Mouse (Mus musculus) urinary bladder, postnatal 36 days (tissue): Measurements from ENCODE around the gene Ddx59.

ENCODE experiments used
- DNase-seq, 2 experiments: peaks; one replicate each; pipeline ENCODE4 v3.0.0; 2022; ENCODE audit warnings: low spot score in 2 of 2, mixed read lengths in 1 of 2

The Ddx59 gene

GRCm38 (mm10) chr1:136449541-136449940, 34.5 kb downstream of the Ddx59 start:
- no peak for DNase-seq

- DNase-seq, result no peak
Measured at GRCm38 (mm10) chr1:136450206-136450605, 35.1 kb downstream of the Ddx59 start.

GRCm38 (mm10) chr1:136452421-136452820, 37.4 kb downstream of the Ddx59 start:
- DNase-seq, result no peak

GRCm38 (mm10) chr1:136455756-136456585, 40.9 kb downstream of the Ddx59 start:
- DNase-seq, result no peak

- DNase-seq, result no peak
Measured at GRCm38 (mm10) chr1:136456741-136457140, 41.7 kb downstream of the Ddx59 start.

- no peak for DNase-seq
Measured at GRCm38 (mm10) chr1:136457403-136457802, 42.3 kb downstream of the Ddx59 start.

GRCm38 (mm10) chr1:136458691-136459245, 43.7 kb downstream of the Ddx59 start:
- no peak for DNase-seq

GRCm38 (mm10) chr1:136462443-136462842, 47.4 kb downstream of the Ddx59 start:
- no peak for DNase-seq

- no peak for DNase-seq
Measured at GRCm38 (mm10) chr1:136465168-136465567, 50.1 kb downstream of the Ddx59 start.

- DNase-seq, result peak; percentile 93 to 94
Measured at GRCm38 (mm10) chr1:136466143-136466811, 51.2 kb downstream of the Ddx59 start, which contains the start of gene Kif14. Kif14 (plus strand) TSS chr1:136466343.

- no peak for DNase-seq
Measured at GRCm38 (mm10) chr1:136469408-136469807, 54.3 kb downstream of the Ddx59 start.

GRCm38 (mm10) chr1:136470471-136470870, 55.4 kb downstream of the Ddx59 start:
- DNase-seq, result no peak
